Mouse (Mus musculus) gastrocnemius, adult 8-10 months (tissue): Measurements from ENCODE around the gene Gm10401. TPM values are rescaled to one million over a fixed set of nuclear protein-coding genes. Genes with fewer than 3 reads are reported as not detected.
"Not testable (repeated sequence)": the region's sequence is repeated elsewhere in the genome, so short reads cannot be mapped to it uniquely, and the experiment has no call there.

Experiments
- DNase-seq, 2 experiments: peaks; one replicate each; pipeline ENCODE4 v3.0.0; 2022; ENCODE audit warnings: low spot score in 2 of 2
- total RNA-seq, 4 experiments: library from RNA; stranded (reverse); gene quantifications; 2 replicates each; pipeline ENCODE4 v1.2.4; 2022

The Gm10401 gene
- total RNA-seq, 4 experiments from 2014 or later, result not detected

DNA sequence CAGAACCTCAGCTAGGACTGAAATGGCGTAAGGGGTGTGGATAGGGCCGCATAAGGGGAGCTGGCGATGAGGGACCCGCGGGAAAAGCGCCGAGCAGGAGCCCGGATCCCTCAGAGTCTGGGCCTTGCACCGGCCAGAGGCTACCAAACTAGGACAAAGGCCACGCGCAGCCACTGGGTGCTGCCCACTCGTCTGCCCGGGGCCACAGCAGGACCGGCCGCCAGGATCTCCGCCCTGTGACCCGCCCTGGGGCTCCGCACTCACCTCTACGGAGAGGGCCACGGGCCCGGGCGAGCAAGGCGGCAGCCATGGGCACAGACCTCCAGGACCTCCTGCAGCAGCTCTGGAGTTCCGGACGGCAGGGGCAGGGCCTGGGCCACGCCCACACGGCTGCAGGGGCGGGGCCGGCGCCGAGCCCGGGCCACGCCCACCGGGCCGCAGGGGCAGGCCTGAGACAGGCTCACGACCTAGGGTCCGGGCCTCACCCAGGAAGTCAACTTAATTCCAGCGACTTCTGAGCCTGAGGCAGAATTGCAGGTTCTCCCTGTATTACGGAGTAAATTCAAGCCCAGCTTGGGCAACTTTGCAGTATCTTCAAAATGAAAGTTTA lies 21.0 kb upstream of the Gm10401 start, which contains the start of gene Acads:
Acads (minus strand) TSS at position 386 of the 610 bp plus-strand sequence.
- peak; percentile 89 for DNase-seq

- DNase-seq, result no peak
Measured at GRCm38 (mm10) chr5:115117467-115117866, 19.4 kb upstream of the Gm10401 start.

GRCm38 (mm10) chr5:115116426-115116825 lies 18.3 kb upstream of the Gm10401 start:
- no peak for DNase-seq

DNA sequence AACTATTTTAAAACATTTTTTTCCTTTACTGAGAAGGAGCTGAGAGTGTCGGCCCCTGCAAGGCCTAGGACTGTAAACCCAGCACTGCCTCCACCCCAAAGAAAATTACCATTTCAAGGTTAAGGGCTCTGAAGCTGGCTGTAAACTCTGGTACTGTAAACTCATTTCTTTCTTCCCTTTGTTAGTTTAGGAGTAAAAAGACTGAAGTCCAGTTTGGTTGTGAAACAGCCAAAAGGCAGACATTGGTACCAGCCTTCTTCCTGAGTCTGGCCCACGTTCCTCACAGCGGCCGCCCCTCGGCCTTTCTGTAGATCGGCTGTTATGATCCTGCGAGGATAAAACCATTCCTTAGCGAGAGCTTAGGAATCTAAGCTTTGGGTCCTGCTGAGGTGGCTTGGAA lies 16.4 kb upstream of the Gm10401 start:
- no peak for DNase-seq

DNA sequence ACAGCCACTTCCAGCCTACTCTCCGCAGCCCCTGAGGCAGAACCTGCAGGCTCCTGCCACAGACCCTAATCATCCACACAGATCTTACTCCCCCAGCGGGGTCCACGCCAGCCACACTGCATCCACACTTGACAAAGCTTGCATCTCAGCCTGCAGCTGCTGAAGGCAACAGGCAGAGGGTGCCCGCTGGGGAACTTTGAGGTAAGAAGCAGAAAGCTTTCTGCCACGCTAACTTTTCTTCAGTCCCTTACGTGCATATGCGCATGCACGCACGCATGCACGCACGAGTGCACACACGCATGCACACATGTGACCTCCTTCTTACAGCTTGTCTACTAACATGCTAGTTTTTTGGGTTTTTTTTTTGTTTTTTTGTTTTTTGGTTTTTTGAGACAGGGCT lies 15.1 kb upstream of the Gm10401 start:
- DNase-seq, result no peak

GRCm38 (mm10) chr5:115111156-115111555 lies 13.1 kb upstream of the Gm10401 start:
- no peak for DNase-seq

DNA sequence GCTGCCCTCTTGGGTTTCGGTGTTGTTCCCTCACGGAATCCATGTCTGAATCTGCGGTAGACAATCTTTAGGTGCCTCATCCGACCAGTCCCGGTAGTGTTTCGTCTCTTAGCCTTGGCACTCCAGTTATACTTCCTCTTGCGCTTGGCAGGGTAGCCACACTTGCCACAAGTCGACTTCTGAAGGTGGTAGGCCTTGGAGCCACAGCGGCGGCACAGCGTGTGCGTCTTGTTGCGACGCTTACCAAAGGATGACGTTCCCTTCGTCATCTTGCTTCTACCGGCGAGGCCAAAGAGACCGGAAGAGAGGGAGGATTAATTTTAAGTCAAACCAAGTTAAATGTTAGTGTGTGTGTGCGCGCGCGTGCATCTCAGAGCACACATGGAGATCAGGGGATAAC lies 5.2 kb upstream of the Gm10401 start:
- not testable (repeated sequence) for DNase-seq

DNA sequence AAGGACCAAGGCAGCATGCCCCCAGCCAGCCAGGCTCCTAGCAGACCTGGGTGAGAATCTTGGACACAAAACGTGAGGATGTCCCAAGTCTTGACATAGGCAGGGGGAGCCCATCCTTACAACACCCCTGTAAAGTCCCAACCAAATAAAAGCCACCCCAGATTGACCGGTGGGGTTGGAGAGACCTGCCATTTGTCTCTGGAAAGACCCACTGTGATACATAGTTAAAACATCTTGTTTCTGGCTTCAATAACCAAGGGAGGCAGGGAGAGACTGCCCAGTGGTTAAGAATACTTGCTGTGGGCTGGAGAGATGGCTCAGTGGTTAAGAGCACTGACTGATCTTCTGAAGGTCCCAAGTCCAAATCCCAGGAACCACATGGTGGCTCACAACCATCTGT lies 4.1 kb upstream of the Gm10401 start:
- DNase-seq, result no peak

GRCm38 (mm10) chr5:115100473-115100872 lies 2.4 kb upstream of the Gm10401 start:
- DNase-seq, result no peak

GRCm38 (mm10) chr5:115099991-115100390 lies 1.9 kb upstream of the Gm10401 start:
- no peak for DNase-seq

- DNase-seq, result no peak
Measured at GRCm38 (mm10) chr5:115099530-115099929, 1.4 kb upstream of the Gm10401 start.

DNA sequence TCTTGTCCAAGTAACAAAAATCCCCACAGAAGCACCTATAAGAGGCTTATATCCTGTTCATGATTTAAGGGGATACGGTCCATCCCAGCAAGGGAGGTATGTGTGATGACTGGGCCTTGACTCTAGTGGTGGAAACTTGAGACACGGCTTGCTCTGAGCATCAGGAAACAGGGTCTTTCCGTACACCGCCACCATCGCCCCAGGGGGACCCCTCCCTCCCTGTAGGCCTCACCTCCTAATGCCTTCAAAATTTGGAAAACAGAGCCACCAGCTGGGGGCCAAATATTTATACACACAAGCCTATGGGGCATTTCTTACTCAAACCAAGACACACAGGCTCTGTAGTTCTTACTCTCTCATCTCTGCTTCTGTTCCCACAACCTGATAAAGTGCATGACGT lies 6.3 kb downstream of the Gm10401 start:
- DNase-seq, result no peak

GRCm38 (mm10) chr5:115091015-115091414 lies 7.1 kb downstream of the Gm10401 start:
- no peak for DNase-seq

- DNase-seq, result no peak
Measured at GRCm38 (mm10) chr5:115089592-115090268, 8.4 kb downstream of the Gm10401 start.

DNA sequence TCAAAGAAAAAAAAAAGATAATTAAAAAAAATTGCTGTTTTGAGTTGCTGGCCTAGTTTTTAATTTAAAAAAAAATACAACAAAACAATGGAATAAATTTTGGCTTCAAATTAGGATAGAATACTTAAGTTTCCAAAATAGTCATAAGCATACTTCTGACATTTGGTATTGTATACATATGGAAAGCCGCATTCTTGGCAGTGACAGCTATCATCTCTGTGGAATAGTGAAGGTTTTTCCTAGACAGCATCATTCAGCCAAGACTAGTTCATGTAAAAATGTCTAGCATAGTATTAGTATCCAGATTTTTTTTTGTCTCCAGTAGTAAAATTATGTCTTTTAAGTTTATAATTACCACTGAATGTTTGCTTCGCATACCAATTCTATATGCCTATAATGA lies 12.4 kb downstream of the Gm10401 start:
- DNase-seq, result no peak

- no peak for DNase-seq
Measured at GRCm38 (mm10) chr5:115083492-115083891, 14.6 kb downstream of the Gm10401 start.

- no peak for DNase-seq
Measured at GRCm38 (mm10) chr5:115081636-115082035, 16.5 kb downstream of the Gm10401 start.

GRCm38 (mm10) chr5:115076144-115076901 lies 21.8 kb downstream of the Gm10401 start:
- DNase-seq, result peak; percentile 34 to 51

- DNase-seq, result no peak
Measured at GRCm38 (mm10) chr5:115074749-115075148, 23.3 kb downstream of the Gm10401 start.

GRCm38 (mm10) chr5:115073306-115073705 lies 24.8 kb downstream of the Gm10401 start:
- DNase-seq, result not testable (repeated sequence)

GRCm38 (mm10) chr5:115072143-115072542 lies 26.0 kb downstream of the Gm10401 start:
- DNase-seq, result no peak
